Mouse (Mus musculus) induced T-regulatory cell, adult 2 months (primary cell): ENCODE results near the gene Nrros.
A peak's percentile ranks its signal among the peaks of the same experiment; 100 is the strongest.

ENCODE experiments used
- DNase-seq: peaks from one replicate; pipeline ENCODE4 v3.0.0-alpha.2; 2012; ENCODE audit warnings: low read depth

Gene Nrros

DNA sequence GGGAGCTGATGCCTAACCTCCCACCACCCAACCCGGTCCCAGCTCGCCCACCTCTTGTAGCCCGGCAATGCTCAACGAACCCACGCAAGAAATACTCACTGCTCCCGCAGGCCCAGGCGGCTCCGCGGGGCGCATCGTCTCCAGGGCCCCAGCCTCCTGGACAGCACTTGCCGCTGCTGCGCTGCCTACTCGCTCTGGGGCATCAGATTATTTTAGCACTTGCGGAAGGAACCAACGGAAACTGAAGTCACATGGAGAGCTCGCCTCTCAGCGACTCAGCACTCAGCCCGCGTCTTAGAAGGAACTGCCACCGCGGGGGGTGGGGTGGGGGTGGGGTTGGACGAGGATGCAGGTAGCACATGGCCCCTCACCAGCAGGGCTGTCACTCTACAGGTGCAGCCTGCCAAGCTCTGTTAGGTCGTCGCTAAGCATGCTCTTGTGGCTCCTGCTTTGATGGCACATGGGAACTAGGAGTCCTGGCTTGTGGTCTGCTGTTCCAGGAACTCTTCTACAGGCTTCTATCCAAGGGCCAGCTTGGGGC, at the start of gene Nrros:
Gene Nrros, minus strand, starts transcription at position 314 of the 541 bp plus-strand sequence.
- peak; percentile 92 for DNase-seq

DNA sequence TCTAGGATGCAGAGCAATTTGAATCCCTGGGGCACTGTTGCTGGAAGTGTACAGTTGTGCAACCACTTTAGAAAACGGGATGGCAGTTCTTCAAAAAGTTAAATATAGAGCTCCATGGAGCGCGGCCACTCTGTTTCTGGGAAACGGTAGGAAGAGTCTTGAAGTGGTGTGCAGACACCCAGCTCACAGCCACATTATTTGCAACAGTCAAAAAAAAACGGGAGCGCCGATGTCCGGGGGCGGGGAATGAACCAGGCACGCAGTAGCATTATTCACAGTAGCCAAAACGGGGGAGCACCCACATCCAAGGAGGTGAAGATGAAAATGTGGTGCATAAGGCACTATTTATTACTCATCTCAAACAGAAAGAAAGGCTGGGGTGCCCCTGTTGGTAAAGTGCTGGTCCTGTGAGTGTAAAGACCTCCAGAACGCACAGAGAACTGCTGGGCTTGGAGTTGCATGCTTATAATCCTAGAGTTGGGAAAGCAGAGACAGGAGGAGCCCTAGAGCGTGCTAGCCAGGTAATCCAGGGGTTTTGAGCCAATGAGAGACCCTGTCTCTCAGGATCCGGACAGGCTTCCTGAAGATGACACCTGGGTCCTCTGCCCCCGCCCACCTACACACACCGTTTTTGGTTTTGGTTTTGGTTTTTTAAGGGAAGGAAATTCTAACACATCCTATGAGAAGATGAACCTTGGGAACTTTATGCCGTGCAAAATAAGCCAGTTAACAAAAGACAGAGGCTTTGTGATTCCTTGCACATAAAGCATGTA, 49.6 kb upstream of the Nrros start:
- peak; percentile 55 for DNase-seq

GRCm38 (mm10) chr16:32214156-32214555, 48.8 kb upstream of the Nrros start:
- no peak for DNase-seq

DNA sequence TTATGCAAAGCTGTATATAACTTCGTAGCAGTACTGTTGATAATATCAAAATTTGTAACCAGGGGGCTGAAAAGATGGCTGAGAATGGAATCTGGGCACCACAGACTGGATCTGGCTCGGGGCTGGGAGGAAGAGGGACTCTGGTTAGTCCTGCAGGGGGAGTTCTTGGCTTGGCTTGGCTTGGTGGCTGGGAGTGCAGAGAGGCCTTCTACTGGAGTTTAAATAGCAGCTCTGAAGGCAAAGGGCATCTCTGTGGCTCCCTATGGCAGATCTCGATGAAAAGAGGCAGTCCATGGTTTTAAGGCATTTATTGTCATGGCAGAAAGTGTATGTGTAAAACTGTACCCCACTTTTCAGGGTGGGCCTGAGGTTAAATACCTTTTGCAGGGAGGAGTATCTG, 39.5 kb upstream of the Nrros start:
- no peak for DNase-seq

- DNase-seq: peak; percentile 94
Measured at GRCm38 (mm10) chr16:32202681-32203080, 37.3 kb upstream of the Nrros start.

DNA sequence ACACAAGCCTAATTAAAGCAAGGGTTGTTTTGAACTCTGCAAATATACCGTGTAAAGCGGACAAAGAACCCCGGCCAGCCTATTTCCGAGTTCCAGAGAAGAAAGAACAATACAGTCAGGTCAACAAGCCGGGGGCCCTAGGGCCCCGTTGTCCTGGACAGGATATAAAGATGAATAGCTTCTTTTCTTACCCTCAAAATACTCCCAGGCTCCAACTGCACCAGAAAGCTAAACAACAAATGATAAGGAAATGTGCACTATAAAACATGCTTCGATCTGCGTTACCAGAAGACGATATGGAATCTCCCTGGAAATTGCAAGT, 35.6 kb upstream of the Nrros start:
- no peak for DNase-seq

DNA sequence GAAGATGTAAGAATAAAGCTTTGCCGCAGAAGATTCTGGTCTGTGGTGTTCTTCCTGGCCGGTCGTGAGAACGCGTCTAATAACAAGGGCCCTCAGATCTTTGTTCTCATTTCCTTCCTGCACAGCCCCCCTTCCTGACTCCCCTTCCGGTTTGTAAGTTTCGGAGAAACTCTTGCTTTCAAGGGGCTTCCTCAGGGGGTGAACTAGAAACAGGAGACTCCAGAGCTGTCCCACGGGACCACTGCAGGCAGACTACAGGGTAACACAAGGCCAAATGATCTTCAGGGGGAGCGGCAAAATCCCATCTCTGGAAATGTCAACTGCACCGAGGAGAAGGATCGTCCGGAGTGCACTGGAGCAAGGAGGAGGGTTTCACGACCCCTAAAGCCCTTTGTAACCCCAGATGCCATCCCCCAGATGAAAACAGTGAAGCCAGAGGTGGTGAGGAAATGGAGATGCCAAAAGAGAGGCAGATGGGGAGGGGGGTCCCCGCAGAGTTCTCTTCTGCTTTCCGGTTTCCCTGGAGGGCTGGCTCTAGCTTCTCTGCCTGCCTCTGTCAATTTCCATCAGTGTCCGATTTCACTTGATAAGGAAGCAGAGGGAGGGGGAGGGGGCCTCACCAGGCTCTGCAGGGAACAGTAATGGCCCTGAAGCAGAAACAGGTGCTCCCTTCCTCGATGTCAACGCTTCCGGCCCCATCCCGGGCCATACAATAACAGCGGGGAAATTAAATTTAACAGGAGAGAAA, 35.0 kb upstream of the Nrros start:
- peak; percentile 64 for DNase-seq

GRCm38 (mm10) chr16:32190011-32190441, 24.6 kb upstream of the Nrros start:
- DNase-seq: peak; percentile 71

GRCm38 (mm10) chr16:32189109-32189508, 23.7 kb upstream of the Nrros start:
- DNase-seq: no peak

- no peak for DNase-seq
Measured at GRCm38 (mm10) chr16:32186056-32186455, 20.7 kb upstream of the Nrros start.

- no peak for DNase-seq
Measured at GRCm38 (mm10) chr16:32179333-32179901, 14.0 kb upstream of the Nrros start, which contains the start of gene Bex6. Gene Bex6, plus strand, starts transcription at chr16:32179823.

DNA sequence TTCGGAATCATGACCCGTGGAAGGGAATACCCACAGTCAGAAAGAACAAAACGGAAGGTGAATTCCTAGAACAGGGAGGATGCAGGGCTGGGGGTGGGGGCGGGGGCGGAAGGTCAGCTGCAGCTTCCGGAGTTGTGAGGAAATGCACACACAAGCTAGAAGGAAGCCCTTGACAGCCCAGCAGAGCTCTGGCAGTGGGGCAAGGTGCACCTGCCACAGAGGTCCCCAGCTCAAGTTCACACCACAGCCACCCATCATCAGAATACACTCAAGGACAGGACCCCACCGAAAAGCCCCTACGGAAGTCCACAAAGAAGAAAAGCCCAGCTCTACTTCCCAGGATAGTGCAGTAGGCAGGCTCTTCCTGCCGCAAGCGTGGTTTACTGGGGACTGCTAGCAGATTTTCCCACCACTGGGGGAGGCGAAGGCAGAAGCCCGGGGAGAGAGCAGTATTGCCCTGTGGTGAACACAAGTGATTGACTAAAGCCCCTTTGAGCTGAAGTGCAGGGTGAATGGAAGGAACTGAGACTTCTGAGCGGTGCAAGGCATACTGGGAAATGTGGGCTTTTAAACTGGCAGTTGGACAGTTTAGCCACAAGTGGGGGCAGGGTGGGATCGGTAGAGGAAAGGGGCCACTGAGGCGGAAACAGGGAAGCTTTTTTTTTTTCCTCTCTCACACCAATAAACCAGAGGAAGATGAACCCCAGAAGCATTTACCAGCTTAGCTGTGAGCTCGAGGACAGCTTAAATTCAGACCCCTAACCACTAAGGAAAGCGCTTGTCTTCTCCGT, 11.7 kb upstream of the Nrros start:
- peak; percentile 78 for DNase-seq

DNA sequence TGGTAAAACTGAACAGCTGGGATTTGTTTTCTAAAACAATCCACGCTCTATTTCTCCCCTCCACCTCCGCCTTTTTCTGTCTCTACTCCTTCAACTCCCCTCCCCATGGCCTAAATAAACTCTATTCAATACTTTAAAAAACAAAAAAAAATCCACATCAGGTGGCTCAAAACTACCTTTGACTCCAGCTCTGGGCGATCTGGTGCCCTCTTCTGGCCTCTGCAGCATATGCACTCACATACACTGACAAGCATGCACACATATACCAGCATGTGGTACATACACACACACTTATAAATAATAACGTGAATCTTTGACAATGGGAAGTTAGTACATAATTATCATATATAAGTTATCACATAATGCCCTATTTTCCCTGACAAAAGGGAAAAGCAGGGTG, 9.6 kb upstream of the Nrros start:
- DNase-seq: peak; percentile 47

GRCm38 (mm10) chr16:32174340-32175005, 9.1 kb upstream of the Nrros start:
- DNase-seq: no peak

- DNase-seq: no peak
Measured at GRCm38 (mm10) chr16:32173401-32173800, 8.0 kb upstream of the Nrros start.

DNA sequence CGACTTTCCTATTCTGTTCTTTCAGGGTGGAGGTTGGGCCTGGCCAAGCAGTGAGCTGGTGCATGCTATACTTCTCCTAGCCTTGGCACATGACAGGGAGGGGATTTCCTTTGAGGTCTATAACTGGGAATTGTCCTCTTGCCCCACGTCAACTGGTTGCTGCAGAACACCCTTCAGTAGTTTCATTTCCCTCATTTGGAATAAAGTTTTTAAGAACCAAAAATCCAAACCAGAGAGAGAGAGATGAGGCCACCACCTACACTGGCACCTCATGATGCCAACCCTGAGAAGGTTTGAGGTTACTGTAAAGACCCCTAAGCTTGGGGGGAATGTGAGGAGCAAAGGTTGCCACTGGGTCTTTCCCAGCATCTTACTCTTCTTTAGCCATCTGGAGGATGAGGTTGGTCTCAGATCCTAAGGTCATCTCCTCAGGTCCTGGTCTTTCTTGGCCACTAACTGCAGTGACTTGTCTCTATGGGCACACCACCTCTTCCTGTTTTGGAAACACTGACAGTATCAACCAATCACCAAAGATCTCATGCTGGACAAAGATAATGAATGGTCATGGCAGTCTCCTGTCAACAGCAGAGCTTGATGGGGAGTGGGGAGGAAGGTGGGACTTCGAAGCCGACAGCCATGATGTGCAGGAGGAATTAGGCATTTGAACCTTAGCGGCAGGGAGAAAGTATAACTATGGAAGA, 5.8 kb upstream of the Nrros start:
- no peak for DNase-seq

DNA sequence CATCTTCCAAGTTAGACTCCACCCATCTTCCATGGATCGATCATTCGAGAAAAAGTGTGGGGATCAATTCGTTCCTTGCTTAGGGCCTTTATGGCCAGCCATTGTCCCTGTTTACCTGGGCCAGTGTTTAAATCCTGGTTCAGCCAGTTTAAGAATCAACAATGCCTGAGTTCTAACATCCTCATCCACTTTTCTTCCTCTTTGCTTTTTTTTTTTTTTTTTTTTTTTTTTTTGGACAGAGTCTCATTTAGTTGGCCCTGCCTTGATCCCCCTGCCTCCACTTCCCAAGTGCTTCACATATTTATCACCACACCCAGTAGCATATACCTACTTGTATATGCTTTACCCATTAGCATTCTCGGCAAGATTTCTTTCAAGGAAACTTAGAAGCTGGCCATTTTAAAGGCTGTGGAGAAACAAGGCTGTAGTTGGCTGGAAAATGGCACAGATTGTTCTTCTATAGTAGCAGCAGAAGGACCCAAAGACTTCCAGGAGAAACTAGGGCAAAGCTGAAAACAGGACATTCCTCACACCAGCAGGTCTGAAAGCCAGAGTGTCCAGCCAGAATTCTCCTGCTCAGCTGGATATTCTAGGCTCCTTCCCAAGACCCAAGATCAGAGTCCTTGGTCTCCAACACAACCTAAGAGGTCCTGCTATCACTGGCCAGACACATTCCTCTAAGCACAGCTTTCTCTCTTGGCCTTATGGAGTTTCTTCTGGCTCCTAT, 2.6 kb upstream of the Nrros start:
- DNase-seq: no peak

DNA sequence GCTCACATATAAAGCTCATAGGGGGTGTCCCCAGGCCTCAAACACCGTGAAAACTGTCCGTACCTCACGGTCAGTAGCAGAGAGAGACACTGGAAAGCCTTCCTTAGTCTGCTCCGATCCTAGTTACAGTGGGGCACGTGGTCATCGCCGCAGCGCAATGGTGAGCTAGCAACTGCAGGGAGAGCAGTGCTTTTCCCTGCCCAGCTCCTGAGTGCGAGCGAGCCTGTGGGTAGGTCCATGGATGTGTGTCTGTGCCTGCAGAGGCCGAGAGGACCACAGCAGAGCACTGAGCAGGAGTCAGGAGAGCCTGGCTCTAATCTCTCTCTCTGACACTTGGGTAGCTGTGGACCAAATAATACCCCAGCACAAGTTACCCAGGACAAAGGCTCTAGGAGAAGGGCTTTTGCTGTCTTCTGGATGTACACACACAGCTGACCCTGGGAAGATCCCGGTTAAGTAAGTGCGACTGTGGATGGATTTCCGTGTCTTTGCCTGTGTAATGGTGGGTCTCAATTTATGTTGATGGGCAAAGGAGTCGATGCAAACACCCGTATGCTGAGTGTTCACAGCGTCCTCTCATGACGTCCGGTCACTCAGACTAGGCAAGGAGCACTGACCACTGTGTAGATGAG, 882 bp downstream of the Nrros start:
- DNase-seq: peak; percentile 55

DNA sequence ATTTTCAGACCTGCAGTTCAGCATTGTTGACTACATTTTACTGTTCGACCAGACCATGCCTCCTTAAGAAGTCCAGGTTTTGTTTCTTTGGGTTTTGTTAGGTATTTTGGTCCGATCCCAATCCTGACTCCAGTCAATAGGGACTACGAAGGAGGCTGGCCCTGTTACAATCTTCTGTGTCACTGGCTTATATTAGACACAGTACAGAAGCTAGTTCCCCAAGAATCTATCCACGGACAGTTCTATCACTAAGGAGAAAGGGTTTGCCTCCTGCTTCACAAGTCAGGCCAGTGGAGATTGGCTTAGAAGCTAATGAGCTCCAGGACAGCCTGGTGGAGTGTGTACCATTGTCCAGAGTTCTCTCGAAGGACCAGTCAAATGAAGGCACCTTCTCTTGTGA, 1.5 kb downstream of the Nrros start:
- DNase-seq: peak; percentile 52

DNA sequence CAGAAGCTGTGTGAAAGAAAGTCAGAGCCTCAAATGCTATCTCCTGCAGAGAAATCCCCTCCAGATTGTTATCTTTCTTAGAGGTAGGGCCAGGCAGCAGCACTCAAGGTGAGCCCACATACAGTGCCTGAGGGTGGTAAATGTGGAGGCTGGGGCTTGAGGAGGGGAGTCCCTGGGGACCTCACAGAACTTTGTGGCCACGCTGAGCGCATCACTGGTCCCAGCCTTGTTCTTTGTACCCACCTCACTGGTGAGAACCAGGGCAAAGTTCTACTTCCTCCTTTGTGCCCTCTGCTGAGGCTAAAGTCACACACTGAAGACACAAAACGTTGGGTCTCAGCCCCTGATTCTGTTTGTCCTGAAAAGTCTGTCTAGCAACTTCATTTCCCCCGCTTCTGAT, 2.0 kb downstream of the Nrros start:
- peak; percentile 85 for DNase-seq
